Mouse (Mus musculus) skeletal muscle tissue, adult 2 months (tissue): ENCODE measurements around the gene Naip5.
A peak's percentile ranks its signal among the peaks of the same experiment; 100 is the strongest.
"Not testable (repeated sequence)": the region's sequence is repeated elsewhere in the genome, so short reads cannot be mapped to it uniquely, and the experiment has no call there.

Source experiments
- DNase-seq: peaks from one replicate; pipeline ENCODE4 v3.0.0-alpha.2; 2012; ENCODE audit warnings: low read depth, low spot score

The Naip5 gene

GRCm38 (mm10) chr13:100246223-100246622, at the start of gene Naip5:
Gene Naip5 (minus strand): TSS chr13:100246323.
- DNase-seq, result not testable (repeated sequence)

- DNase-seq, result no peak
Observed at GRCm38 (mm10) chr13:100284611-100285010, 38.5 kb upstream of the Naip5 start.

- not testable (repeated sequence) for DNase-seq
Observed at GRCm38 (mm10) chr13:100271474-100272132, 25.5 kb upstream of the Naip5 start.

GRCm38 (mm10) chr13:100256996-100257395, 10.9 kb upstream of the Naip5 start:
- DNase-seq, result not testable (repeated sequence)

GRCm38 (mm10) chr13:100255925-100256324, 9.8 kb upstream of the Naip5 start:
- DNase-seq, result not testable (repeated sequence)

- DNase-seq, result not testable (repeated sequence)
Observed at GRCm38 (mm10) chr13:100251897-100252296, 5.8 kb upstream of the Naip5 start.

GRCm38 (mm10) chr13:100246896-100247519, 885 bp upstream of the Naip5 start:
- not testable (repeated sequence) for DNase-seq

- DNase-seq, result no peak
Observed at GRCm38 (mm10) chr13:100243702-100244101, 2.4 kb downstream of the Naip5 start.

GRCm38 (mm10) chr13:100213683-100214082, 32.4 kb downstream of the Naip5 start:
- DNase-seq, result not testable (repeated sequence)

GRCm38 (mm10) chr13:100210540-100210939, 35.6 kb downstream of the Naip5 start:
- DNase-seq, result no peak

- no peak for DNase-seq
Observed at GRCm38 (mm10) chr13:100203319-100203718, 42.8 kb downstream of the Naip5 start.

- peak; percentile 2 for DNase-seq
Observed at GRCm38 (mm10) chr13:100201659-100202333, 44.3 kb downstream of the Naip5 start, which contains the start of gene Naip2. Gene Naip2 (minus strand): TSS chr13:100202092.

GRCm38 (mm10) chr13:100200778-100201177, 45.3 kb downstream of the Naip5 start:
- no peak for DNase-seq

GRCm38 (mm10) chr13:100195421-100195820, 50.7 kb downstream of the Naip5 start:
- no peak for DNase-seq

GRCm38 (mm10) chr13:100183111-100183510, 63.0 kb downstream of the Naip5 start:
- DNase-seq, result not testable (repeated sequence)

- DNase-seq, result not testable (repeated sequence)
Observed at GRCm38 (mm10) chr13:100174360-100174759, 71.8 kb downstream of the Naip5 start.

- DNase-seq, result not testable (repeated sequence)
Observed at GRCm38 (mm10) chr13:100166378-100166777, 79.7 kb downstream of the Naip5 start.

- DNase-seq, result not testable (repeated sequence)
Observed at GRCm38 (mm10) chr13:100162467-100162866, 83.7 kb downstream of the Naip5 start.
